Mouse (Mus musculus) neural tube, embryonic 11.5 days (tissue): ENCODE measurements around the gene Ankrd27. TPM values are rescaled to one million over a fixed set of nuclear protein-coding genes. Genes with fewer than 3 reads are reported as not detected.
"Not testable (repeated sequence)": the region's sequence is repeated elsewhere in the genome, so short reads cannot be mapped to it uniquely, and the experiment has no call there.

Experiments
- ATAC-seq: fragments of 200-750 bp; cut with Nextera tagmentation; 2 replicates; pipeline ENCODE4 v1.8.0; 2017; ENCODE audit warnings: moderate number of reproducible peaks, mild to moderate bottlenecking, moderate TSS enrichment, moderate library complexity; ENCODE audit not compliant: insufficient read depth, low FRiP score, low TSS enrichment
- DNase-seq: peaks from one replicate; pipeline ENCODE4 v3.0.0-alpha.2; 2015; ENCODE audit warnings: low spot score
- H3K27ac ChIP-seq: fragments of 300-500 bp; sonication (generic); 2 replicates; pipeline ENCODE4 v1.5.1; 2014; ENCODE audit warnings: low read depth, mild to moderate bottlenecking, low read length
- H3K27me3 ChIP-seq: fragments of 300-500 bp; sonication (generic); 2 replicates; pipeline ENCODE4 v1.6.1; 2014; ENCODE audit warnings: mild to moderate bottlenecking, low read length, mixed read lengths; ENCODE audit not compliant: control insufficient read depth, insufficient read depth
- H3K36me3 ChIP-seq: fragments of 300-500 bp; sonication (generic); 2 replicates; pipeline ENCODE4 v1.6.1; 2014; ENCODE audit warnings: mild to moderate bottlenecking, low read length, moderate library complexity, mixed read lengths; ENCODE audit not compliant: control insufficient read depth, insufficient read depth
- H3K4me1 ChIP-seq: fragments of 300-500 bp; sonication (generic); 2 replicates; pipeline ENCODE4 v1.6.1; 2014; ENCODE audit warnings: low read length, mixed read lengths; ENCODE audit not compliant: control insufficient read depth, insufficient read depth
- H3K4me2 ChIP-seq: fragments of 300-500 bp; sonication (generic); 2 replicates; pipeline ENCODE4 v1.6.1; 2014; ENCODE audit warnings: low read depth, mild to moderate bottlenecking, moderate library complexity
- H3K4me3 ChIP-seq: fragments of 300-500 bp; sonication (generic); 2 replicates; pipeline ENCODE4 v1.5.1; 2014; ENCODE audit warnings: low read depth, low read length
- H3K9ac ChIP-seq: fragments of 300-500 bp; sonication (generic); 2 replicates; pipeline ENCODE4 v1.6.1; 2014; ENCODE audit warnings: mild to moderate bottlenecking, low read length
- H3K9me3 ChIP-seq: fragments of 300-500 bp; sonication (generic); 2 replicates; pipeline ENCODE4 v1.6.1; 2016; ENCODE audit warnings: low read length; ENCODE audit not compliant: control insufficient read depth
- WGBS: fragments of 180-500 bp; shearing (Covaris S2); extraction: QIAGEN DNeasy Blood & Tissue Kit; methylation state at CpG from one replicate; pipeline ENCODE4 v1.1.7; 2014; 5-methylcytosine and 5-hydroxymethylcytosine counted together
- polyA plus RNA-seq: library from polyadenylated mRNA; unstranded; fragments of >200 nt; fragmentation: Nextera tagmentation; extraction: Ambion mirVana; gene quantifications from 2 replicates; pipeline ENCODE4 v1.2.1, GENCODE M21; 2014

The Ankrd27 gene
- polyA plus RNA-seq, 1 experiment from 2014 or later, result 28.2 TPM

GRCm38 (mm10) chr7:35556905-35557304 lies 29.1 kb upstream of the Ankrd27 start:
- Histone ChIP-seq H3K9ac (no peak overlapping the region), H3K27ac (no peak overlapping the region), H3K4me1 (no peaks in the 10 kb centered on the region), H3K4me3 (no peak overlapping the region), H3K9me3 (no peaks in the 10 kb centered on the region), H3K36me3 (no peaks in the 10 kb centered on the region), H3K4me2 (no peak overlapping the region), H3K27me3 (no peaks in the 10 kb centered on the region)
- ATAC-seq (no peak), DNase-seq (no peak)
- WGBS, result 94% methylated on average over 5 of the region's 5 CpGs

- Histone ChIP-seq H3K4me2 (no peak overlapping the region), H3K36me3 (no peaks in the 10 kb centered on the region), H3K27me3 (no peaks in the 10 kb centered on the region), H3K4me1 (no peaks in the 10 kb centered on the region), H3K9ac (no peak overlapping the region), H3K27ac (no peak overlapping the region), H3K4me3 (no peak overlapping the region), H3K9me3 (no peaks in the 10 kb centered on the region)
- 88% methylated on average over 3 of the region's 3 CpGs for WGBS
- DNase-seq (no peak), ATAC-seq (no peak)
Measured at GRCm38 (mm10) chr7:35557577-35557976, 28.5 kb upstream of the Ankrd27 start.

- 53% methylated on average over 2 of the region's 2 CpGs for WGBS
- Histone ChIP-seq H3K36me3 (no peaks in the 10 kb centered on the region), H3K27me3 (no peaks in the 10 kb centered on the region), H3K4me2 (no peak overlapping the region), H3K9me3 (no peaks in the 10 kb centered on the region), H3K4me3 (no peak overlapping the region), H3K27ac (no peak overlapping the region), H3K4me1 (no peaks in the 10 kb centered on the region), H3K9ac (no peak overlapping the region)
- DNase-seq (no peak), ATAC-seq (no peak)
Measured at GRCm38 (mm10) chr7:35558681-35559080, 27.4 kb upstream of the Ankrd27 start.

GRCm38 (mm10) chr7:35559838-35560237 lies 26.2 kb upstream of the Ankrd27 start:
- Histone ChIP-seq H3K9me3 (no peaks in the 10 kb centered on the region), H3K4me2 (no peak overlapping the region), H3K9ac (no peak overlapping the region), H3K4me1 (no peaks in the 10 kb centered on the region), H3K4me3 (no peak overlapping the region), H3K27ac (no peak overlapping the region), H3K27me3 (no peaks in the 10 kb centered on the region), H3K36me3 (no peaks in the 10 kb centered on the region)
- DNase-seq, result no peak
- ATAC-seq, result no peak
- 90% methylated on average over 3 of the region's 3 CpGs for WGBS

GRCm38 (mm10) chr7:35563071-35563470 lies 23.0 kb upstream of the Ankrd27 start:
- 77% methylated on average over 11 of the region's 11 CpGs for WGBS
- ATAC-seq, result no peak
- no peak for DNase-seq
- Histone ChIP-seq H3K4me3 (no peak overlapping the region), H3K27me3 (no peaks in the 10 kb centered on the region), H3K4me2 (no peak overlapping the region), H3K9ac (no peak overlapping the region), H3K27ac (no peak overlapping the region), H3K4me1 (no peaks in the 10 kb centered on the region), H3K9me3 (no peaks in the 10 kb centered on the region), H3K36me3 (no peaks in the 10 kb centered on the region)

- H3K27me3 ChIP-seq, result no peaks in the 10 kb centered on the region
- no peak overlapping the region for H3K9ac ChIP-seq
- H3K36me3 ChIP-seq, result no peaks in the 10 kb centered on the region
- no peak overlapping the region for H3K4me2 ChIP-seq
- 95% methylated on average over 2 of the region's 2 CpGs for WGBS
- H3K4me3 ChIP-seq, result no peak overlapping the region
- no peaks in the 10 kb centered on the region for H3K9me3 ChIP-seq
- ATAC-seq, result no peak
- no peak overlapping the region for H3K27ac ChIP-seq
- no peak for DNase-seq
- H3K4me1 ChIP-seq, result no peaks in the 10 kb centered on the region
Measured at GRCm38 (mm10) chr7:35564067-35564865, 21.8 kb upstream of the Ankrd27 start.

GRCm38 (mm10) chr7:35564872-35565271 lies 21.2 kb upstream of the Ankrd27 start:
- H3K27ac ChIP-seq, H3K4me3 ChIP-seq, ATAC-seq, H3K27me3 ChIP-seq, H3K4me2 ChIP-seq, H3K9ac ChIP-seq, H3K4me1 ChIP-seq, DNase-seq, H3K36me3 ChIP-seq, H3K9me3 ChIP-seq: not testable (repeated sequence)
- WGBS, result 87% methylated on average over 10 of the region's 10 CpGs

- H3K4me2 ChIP-seq, H3K27me3 ChIP-seq, H3K4me3 ChIP-seq, H3K9ac ChIP-seq, H3K36me3 ChIP-seq, H3K9me3 ChIP-seq, DNase-seq, H3K27ac ChIP-seq, H3K4me1 ChIP-seq, ATAC-seq: not testable (repeated sequence)
- WGBS, result 78% methylated on average over 13 of the region's 13 CpGs
Measured at GRCm38 (mm10) chr7:35565965-35566364, 20.1 kb upstream of the Ankrd27 start.

GRCm38 (mm10) chr7:35569724-35570123 lies 16.3 kb upstream of the Ankrd27 start:
- not testable (repeated sequence) for H3K4me1 ChIP-seq, H3K36me3 ChIP-seq, H3K4me3 ChIP-seq, DNase-seq, H3K9me3 ChIP-seq, H3K4me2 ChIP-seq, H3K27ac ChIP-seq, ATAC-seq, H3K9ac ChIP-seq, H3K27me3 ChIP-seq
- WGBS, result 85% methylated on average over 4 of the region's 4 CpGs
